Mouse (Mus musculus): ENCODE results near the gene Ift88. TPM values are rescaled to one million over a fixed set of nuclear protein-coding genes. Genes with fewer than 3 reads are reported as not detected.

The Ift88 gene
- polyA plus RNA-seq, 1 experiment: 0.58 TPM

DNA sequence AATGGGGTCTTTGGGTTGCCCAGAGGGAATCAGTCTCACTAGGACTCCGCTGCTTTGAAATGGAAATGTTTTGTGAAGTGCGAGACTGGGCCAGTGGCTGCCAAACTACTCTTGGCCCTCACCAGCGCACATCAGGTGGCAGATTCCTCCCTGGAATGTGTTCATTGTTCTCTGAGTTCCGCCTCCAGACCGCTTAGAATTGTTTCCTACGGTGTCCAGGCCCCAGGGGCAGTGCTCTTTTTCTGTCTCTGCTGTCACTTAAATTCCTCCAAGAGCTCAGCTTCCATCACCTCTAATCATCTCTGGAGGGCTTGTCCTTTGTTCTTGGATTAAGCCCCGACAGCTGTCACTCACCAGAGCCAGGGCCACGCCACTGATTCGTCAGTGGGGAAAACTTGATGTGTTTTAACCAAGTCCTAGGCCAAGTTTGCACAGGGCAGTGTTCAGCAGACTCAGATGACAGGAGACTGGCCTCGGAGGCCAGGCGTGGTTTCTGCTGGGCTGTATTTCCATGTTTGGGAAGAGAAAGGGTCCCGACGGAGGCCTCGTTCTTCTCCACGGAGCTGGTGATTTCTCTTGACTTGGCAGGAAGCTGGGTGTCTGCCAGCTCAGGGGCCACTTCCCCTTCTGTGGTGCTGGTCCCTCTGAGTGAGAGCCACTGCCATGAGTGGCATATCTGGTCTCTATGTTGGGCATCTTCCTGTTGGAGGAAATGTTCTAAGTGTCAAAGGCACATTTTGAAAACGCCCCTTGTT, 113.6 kb downstream of the Ift88 start:
- TF ChIP-seq POLR2A (IDR thresholded peaks at IDR 0.05; ENCODE audit: low read depth, low read length) (no peak), CTCF (IDR thresholded peaks at IDR 0.05; ENCODE audit: extremely low read depth, insufficient read length, insufficient replicate concordance, low read depth, low read length) (no peak)
- Histone ChIP-seq H3K4me3 (ENCODE audit: low read depth, low read length) (no peak overlapping the region), H3K27ac (ENCODE audit: insufficient read depth, low read depth, low read length) (no peak overlapping the region), H3K36me3 (ENCODE audit: control insufficient read depth, insufficient read depth, low read length) (no peaks in the 10 kb centered on the region), H3K27me3 (ENCODE audit: control insufficient read depth, insufficient read depth, low read length) (no peaks in the 10 kb centered on the region), H3K4me1 (ENCODE audit: control insufficient read depth, insufficient read depth, insufficient read length, low read length) (no peaks in the 10 kb centered on the region; the same call in 1 of the 2 replicates)
- WGBS: 56% methylated on average over 16 of the region's 16 CpGs

- Histone ChIP-seq H3K27ac (ENCODE audit: insufficient read depth, low read depth, low read length) (no peak overlapping the region), H3K4me1 (ENCODE audit: control insufficient read depth, insufficient read depth, insufficient read length, low read length) (no peaks in the 10 kb centered on the region; the same call in 1 of the 2 replicates), H3K4me3 (ENCODE audit: low read depth, low read length) (no peak overlapping the region), H3K36me3 (ENCODE audit: control insufficient read depth, insufficient read depth, low read length) (no peaks in the 10 kb centered on the region), H3K27me3 (ENCODE audit: control insufficient read depth, insufficient read depth, low read length) (no peaks in the 10 kb centered on the region)
- 73% methylated on average over 11 of the region's 11 CpGs for WGBS
- TF ChIP-seq POLR2A (IDR thresholded peaks at IDR 0.05; ENCODE audit: low read depth, low read length) (no peak), CTCF (IDR thresholded peaks at IDR 0.05; ENCODE audit: extremely low read depth, insufficient read length, insufficient replicate concordance, low read depth, low read length) (no peak)
These were observed 116.8 kb downstream of the Ift88 start for GRCm38 (mm10) chr14:57540683-57541082.

GRCm38 (mm10) chr14:57542231-57542630, 118.4 kb downstream of the Ift88 start:
- Histone ChIP-seq H3K27ac (ENCODE audit: insufficient read depth, low read depth, low read length) (no peak overlapping the region), H3K4me3 (ENCODE audit: low read depth, low read length) (no peak overlapping the region), H3K27me3 (ENCODE audit: control insufficient read depth, insufficient read depth, low read length) (no peaks in the 10 kb centered on the region), H3K36me3 (ENCODE audit: control insufficient read depth, insufficient read depth, low read length) (no peaks in the 10 kb centered on the region), H3K4me1 (ENCODE audit: control insufficient read depth, insufficient read depth, insufficient read length, low read length) (no peaks in the 10 kb centered on the region; the same call in 1 of the 2 replicates)
- TF ChIP-seq CTCF (IDR thresholded peaks at IDR 0.05; ENCODE audit: extremely low read depth, insufficient read length, insufficient replicate concordance, low read depth, low read length): no peak
- TF ChIP-seq POLR2A (IDR thresholded peaks at IDR 0.05; ENCODE audit: low read depth, low read length): no peak
- WGBS: 80% methylated on average over 34 of the region's 34 CpGs

DNA sequence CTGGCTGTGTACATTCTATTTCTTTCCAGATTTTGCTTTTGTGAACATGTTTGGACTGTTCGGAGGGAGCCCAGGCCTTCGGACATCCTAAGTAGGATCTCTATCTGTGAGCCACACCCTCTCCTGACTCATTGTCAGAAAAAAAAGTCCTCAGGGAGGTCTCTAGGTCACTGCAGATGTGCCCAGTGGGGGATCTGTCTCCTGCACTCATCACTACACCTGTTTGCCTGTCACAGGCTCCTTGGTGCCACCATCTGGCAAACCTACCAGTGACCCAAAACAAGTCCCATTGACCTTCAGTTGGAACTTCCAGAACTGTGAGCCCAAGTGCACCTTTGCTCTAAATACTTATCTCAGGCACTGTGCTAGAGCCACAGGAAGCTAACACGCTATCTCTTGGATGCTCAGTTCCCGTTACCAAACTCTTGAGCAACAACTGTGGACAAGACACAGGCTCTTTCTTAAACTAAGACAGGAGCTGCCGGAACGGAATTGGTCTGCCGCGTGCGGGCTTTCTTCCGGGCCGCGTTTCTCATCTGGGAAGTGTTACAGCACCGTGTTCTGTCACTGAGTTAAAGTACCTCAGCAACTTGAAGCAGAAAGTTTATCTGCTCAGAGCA, 119.7 kb downstream of the Ift88 start:
- TF ChIP-seq CTCF (IDR thresholded peaks at IDR 0.05; ENCODE audit: extremely low read depth, insufficient read length, insufficient replicate concordance, low read depth, low read length) (no peak), POLR2A (IDR thresholded peaks at IDR 0.05; ENCODE audit: low read depth, low read length) (no peak)
- no peaks in the 10 kb centered on the region for H3K36me3 ChIP-seq (ENCODE audit: control insufficient read depth, insufficient read depth, low read length)
- 88% methylated on average over 13 of the region's 13 CpGs for WGBS

GRCm38 (mm10) chr14:57545526-57545925, 121.7 kb downstream of the Ift88 start:
- WGBS: 91% methylated on average over 17 of the region's 17 CpGs
- TF ChIP-seq POLR2A (IDR thresholded peaks at IDR 0.05; ENCODE audit: low read depth, low read length): no peak
- no peak for TF ChIP-seq CTCF (IDR thresholded peaks at IDR 0.05; ENCODE audit: extremely low read depth, insufficient read length, insufficient replicate concordance, low read depth, low read length)
- Histone ChIP-seq H3K4me3 (ENCODE audit: low read depth, low read length) (no peak overlapping the region), H3K27me3 (ENCODE audit: control insufficient read depth, insufficient read depth, low read length) (no peaks in the 10 kb centered on the region), H3K36me3 (ENCODE audit: control insufficient read depth, insufficient read depth, low read length) (peaks cover 7% of the 10 kb centered on the region), H3K4me1 (ENCODE audit: control insufficient read depth, insufficient read depth, insufficient read length, low read length) (no peaks in the 10 kb centered on the region), H3K27ac (ENCODE audit: insufficient read depth, low read depth, low read length) (no peak overlapping the region)

More for the DNA sequence above, 119.7 kb downstream of the Ift88 start:
- Histone ChIP-seq H3K27ac (ENCODE audit: insufficient read depth, low read depth, low read length) (no peak overlapping the region), H3K4me1 (ENCODE audit: control insufficient read depth, insufficient read depth, insufficient read length, low read length) (no peaks in the 10 kb centered on the region), H3K27me3 (ENCODE audit: control insufficient read depth, insufficient read depth, low read length) (no peaks in the 10 kb centered on the region), H3K4me3 (ENCODE audit: low read depth, low read length) (no peak overlapping the region)

GRCm38 (mm10) chr14:57546131-57546530, 122.3 kb downstream of the Ift88 start:
- H3K4me3 ChIP-seq (ENCODE audit: low read depth, low read length): no peak overlapping the region
- H3K27me3 ChIP-seq (ENCODE audit: control insufficient read depth, insufficient read depth, low read length): no peaks in the 10 kb centered on the region
- no peak overlapping the region for H3K27ac ChIP-seq (ENCODE audit: insufficient read depth, low read depth, low read length)
- TF ChIP-seq CTCF (IDR thresholded peaks at IDR 0.05; ENCODE audit: extremely low read depth, insufficient read length, insufficient replicate concordance, low read depth, low read length) (no peak), POLR2A (IDR thresholded peaks at IDR 0.05; ENCODE audit: low read depth, low read length) (no peak)
- peaks cover 7% of the 10 kb centered on the region for H3K36me3 ChIP-seq (ENCODE audit: control insufficient read depth, insufficient read depth, low read length)
- 79% methylated on average over 8 of the region's 8 CpGs for WGBS
- H3K4me1 ChIP-seq (ENCODE audit: control insufficient read depth, insufficient read depth, insufficient read length, low read length): no peaks in the 10 kb centered on the region

- Histone ChIP-seq H3K27me3 (ENCODE audit: control insufficient read depth, insufficient read depth, low read length) (no peaks in the 10 kb centered on the region), H3K4me1 (ENCODE audit: control insufficient read depth, insufficient read depth, insufficient read length, low read length) (no peaks in the 10 kb centered on the region), H3K27ac (ENCODE audit: insufficient read depth, low read depth, low read length) (no peak overlapping the region), H3K36me3 (ENCODE audit: control insufficient read depth, insufficient read depth, low read length) (peaks cover 7% of the 10 kb centered on the region), H3K4me3 (ENCODE audit: low read depth, low read length) (no peak overlapping the region)
- 10% methylated on average over 13 of the region's 13 CpGs for WGBS
- no peak for TF ChIP-seq CTCF (IDR thresholded peaks at IDR 0.05; ENCODE audit: extremely low read depth, insufficient read length, insufficient replicate concordance, low read depth, low read length)
- no peak for TF ChIP-seq POLR2A (IDR thresholded peaks at IDR 0.05; ENCODE audit: low read depth, low read length)
These were observed 122.7 kb downstream of the Ift88 start for GRCm38 (mm10) chr14:57546557-57547021.
